Mouse (Mus musculus) limb, embryonic 14.5 days (tissue): ENCODE data around the gene Col26a1. TPM values are rescaled to one million over a fixed set of nuclear protein-coding genes. Genes with fewer than 3 reads are reported as not detected.

ENCODE experiments used
- ATAC-seq: fragments of 200-750 bp; cut with Nextera tagmentation; 2 replicates; pipeline ENCODE4 v1.8.0; 2017; ENCODE audit warnings: low read depth, moderate number of reproducible peaks, moderate TSS enrichment; ENCODE audit not compliant: low FRiP score
- DNase-seq: peaks from one replicate; pipeline ENCODE4 v3.0.0-alpha.2; 2015; ENCODE audit warnings: low spot score
- H3K27ac ChIP-seq: fragments of 300-500 bp; sonication (generic); replicated peaks from 2 replicates; pipeline ENCODE4 v1.5.1; 2014; ENCODE audit warnings: low read depth, mild to moderate bottlenecking, low read length, moderate library complexity, mixed read lengths
- H3K27me3 ChIP-seq: fragments of 300-500 bp; sonication (generic); 2 replicates; pipeline ENCODE4 v1.6.1; 2014; ENCODE audit warnings: low read length, mixed read lengths; ENCODE audit not compliant: control insufficient read depth, insufficient read depth
- H3K36me3 ChIP-seq: fragments of 300-500 bp; sonication (generic); 2 replicates; pipeline ENCODE4 v1.6.1; 2014; ENCODE audit warnings: mild to moderate bottlenecking, low read length, moderate library complexity, mixed read lengths; ENCODE audit not compliant: control insufficient read depth, insufficient read depth
- H3K4me1 ChIP-seq: fragments of 300-500 bp; sonication (generic); 2 replicates; pipeline ENCODE4 v1.6.1; 2014; ENCODE audit warnings: antibody characterized with exemption, low read length, mixed read lengths; ENCODE audit not compliant: control insufficient read depth, insufficient read depth
- H3K4me2 ChIP-seq: fragments of 300-500 bp; sonication (generic); replicated peaks from 2 replicates; pipeline ENCODE4 v1.6.1; 2014; ENCODE audit warnings: low read depth, mild to moderate bottlenecking, low read length, moderate library complexity; ENCODE audit not compliant: severe bottlenecking
- H3K4me3 ChIP-seq: fragments of 300-500 bp; sonication (generic); replicated peaks from 2 replicates; pipeline ENCODE4 v1.5.1; 2014; ENCODE audit warnings: low read length
- H3K9ac ChIP-seq: fragments of 300-500 bp; sonication (generic); 2 replicates; pipeline ENCODE4 v1.6.1; 2014; ENCODE audit warnings: mild to moderate bottlenecking, low read depth, low read length, moderate library complexity; ENCODE audit not compliant: severe bottlenecking
- H3K9me3 ChIP-seq: fragments of 300-500 bp; sonication (generic); 2 replicates; pipeline ENCODE4 v1.6.1; 2016; ENCODE audit warnings: low read length; ENCODE audit not compliant: control insufficient read depth
- POLR2A ChIP-seq: fragments of 200-500 bp; IDR thresholded peaks from 2 replicates; pipeline ENCODE4 v1.8.0; 2012; ENCODE audit warnings: inconsistent platforms, mild to moderate bottlenecking, moderate library complexity, borderline replicate concordance; ENCODE audit not compliant: insufficient read depth, insufficient read length; ENCODE audit errors: extremely low read depth
- WGBS: fragments of 180-500 bp; shearing (Covaris S2); extraction: QIAGEN DNeasy Blood & Tissue Kit; methylation state at CpG from one replicate; pipeline ENCODE4 v1.1.7; 2014; 5-methylcytosine and 5-hydroxymethylcytosine counted together
- polyA plus RNA-seq, 2 experiments: library from polyadenylated mRNA; depleted of rRNA in 1 of 2; stranded (reverse) in 1 of 2; unstranded in 1 of 2; fragments of >200 nt; fragmentation: Nextera tagmentation in 1 of 2; extraction: Ambion mirVana in 1 of 2; gene quantifications; 2 replicates each; pipeline versions ENCODE4 v1.2.1 to v1.2.3; 2012 to 2014

Gene Col26a1
- polyA plus RNA-seq, 2 experiments = 85.5 to 219 TPM

DNA sequence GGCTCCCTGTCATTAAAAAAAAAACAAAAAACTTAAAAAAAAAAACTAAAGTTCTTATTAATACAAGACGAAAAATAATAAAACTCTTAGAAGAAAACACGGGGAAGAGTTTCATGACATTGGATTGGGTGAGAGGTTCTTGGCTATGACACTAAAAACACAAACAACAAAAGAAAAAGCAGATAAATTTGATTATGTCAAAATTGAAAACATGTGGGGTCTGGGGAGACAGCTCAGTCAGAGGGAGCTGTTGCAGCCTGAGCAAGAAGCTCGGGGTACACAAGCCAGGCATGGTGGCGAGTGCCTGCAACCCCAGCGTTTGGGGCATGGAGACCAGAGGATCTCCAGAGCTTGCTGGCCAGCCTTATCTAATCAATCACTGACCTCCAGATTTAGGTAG is 15.3 kb downstream of the Col26a1 start:
- H3K4me3 ChIP-seq = no peak overlapping the region
- H3K9ac ChIP-seq = no peak overlapping the region
- no peaks in the 10 kb centered on the region for H3K36me3 ChIP-seq
- no peaks in the 10 kb centered on the region for H3K9me3 ChIP-seq
- no peaks in the 10 kb centered on the region for H3K27me3 ChIP-seq
- DNase-seq = peak; percentile 38
- no peak overlapping the region for H3K27ac ChIP-seq
- no peak for ATAC-seq
- H3K4me2 ChIP-seq = no peak overlapping the region
- WGBS = 39% methylated on average over 5 of the region's 5 CpGs
- no peak for TF ChIP-seq POLR2A
- peaks cover 30% of the 10 kb centered on the region for H3K4me1 ChIP-seq

DNA sequence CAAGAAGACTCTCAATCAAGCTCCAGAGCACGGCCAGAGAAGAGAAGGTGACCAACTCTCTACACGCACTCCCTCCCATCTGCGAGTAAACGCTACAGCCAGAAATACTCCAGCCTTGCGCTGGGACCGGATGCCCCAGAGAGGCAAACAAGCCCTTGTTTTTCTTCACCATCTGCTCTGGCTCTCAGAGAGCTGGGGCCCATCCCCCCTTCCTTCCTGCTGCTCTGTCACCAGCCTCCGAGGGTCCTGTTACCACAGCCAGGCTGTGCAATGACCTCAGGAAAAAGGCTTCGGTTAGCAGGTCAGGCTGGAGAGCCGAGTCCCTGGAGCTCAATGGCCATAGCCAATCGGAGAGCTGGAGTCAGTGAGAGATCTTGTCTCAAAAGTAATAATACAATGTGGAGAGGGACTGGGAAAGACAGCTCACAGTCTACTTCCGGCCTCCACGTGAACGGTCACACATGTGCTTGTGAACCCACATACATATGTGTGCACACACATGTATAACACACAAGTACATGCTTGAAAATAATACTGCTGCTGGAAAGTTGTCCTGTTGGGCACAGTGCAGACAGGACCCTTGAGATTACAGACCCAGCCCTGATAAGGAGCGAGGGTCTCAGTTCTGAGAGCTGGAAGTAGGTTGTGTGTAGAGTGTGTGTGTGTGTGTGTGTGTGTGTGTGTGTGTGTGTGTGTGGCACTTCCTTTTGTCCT is 18.9 kb downstream of the Col26a1 start:
- H3K4me2 ChIP-seq = peak overlapping the region; percentile 35
- ATAC-seq (peak; percentile 77), DNase-seq (peak; percentile 82)
- H3K27ac ChIP-seq = peak overlapping the region; percentile 83
- TF ChIP-seq POLR2A = no peak
- 5% methylated on average over 14 of the region's 14 CpGs for WGBS
- H3K27me3 ChIP-seq = no peaks in the 10 kb centered on the region
- H3K4me1 ChIP-seq = peaks cover 40% of the 10 kb centered on the region
- no peak overlapping the region for H3K4me3 ChIP-seq
- peak overlapping the region; percentile 13; the same call in 1 of the 2 replicates for H3K9ac ChIP-seq
- 0 out of 2 replicates have a peak, but pooled peaks cover 7% of the 10 kb centered on the region for H3K36me3 ChIP-seq
- H3K9me3 ChIP-seq = no peaks in the 10 kb centered on the region

DNA sequence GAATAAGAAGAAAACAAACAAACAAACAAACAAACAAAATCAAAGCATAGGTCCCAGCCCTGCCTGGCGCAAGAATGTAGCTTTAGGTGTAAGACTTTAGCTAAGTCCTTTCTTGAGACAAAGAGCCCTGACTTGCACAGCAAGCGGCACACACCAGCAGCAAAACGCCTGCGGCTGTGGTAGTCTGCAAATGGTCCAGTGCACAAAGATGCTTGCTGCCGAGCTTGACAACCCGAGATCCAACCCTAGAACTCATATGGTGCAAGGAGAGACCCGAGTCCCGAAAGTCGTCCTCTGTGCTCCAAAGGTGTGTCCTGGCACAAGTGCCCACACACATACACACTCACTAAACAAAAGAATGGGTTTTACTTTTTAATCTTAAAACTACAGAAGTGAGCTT is 19.7 kb downstream of the Col26a1 start:
- Histone ChIP-seq H3K4me2 (no peak overlapping the region), H3K4me1 (peaks cover 40% of the 10 kb centered on the region), H3K27ac (peak overlapping the region; percentile 83), H3K9ac (peak overlapping the region; percentile 13; the same call in 1 of the 2 replicates), H3K9me3 (no peaks in the 10 kb centered on the region), H3K27me3 (no peaks in the 10 kb centered on the region), H3K36me3 (peaks cover 7% of the 10 kb centered on the region; the same call in 1 of the 2 replicates), H3K4me3 (no peak overlapping the region)
- no peak for DNase-seq
- 39% methylated on average over 9 of the region's 9 CpGs for WGBS
- no peak for TF ChIP-seq POLR2A
- ATAC-seq = no peak

DNA sequence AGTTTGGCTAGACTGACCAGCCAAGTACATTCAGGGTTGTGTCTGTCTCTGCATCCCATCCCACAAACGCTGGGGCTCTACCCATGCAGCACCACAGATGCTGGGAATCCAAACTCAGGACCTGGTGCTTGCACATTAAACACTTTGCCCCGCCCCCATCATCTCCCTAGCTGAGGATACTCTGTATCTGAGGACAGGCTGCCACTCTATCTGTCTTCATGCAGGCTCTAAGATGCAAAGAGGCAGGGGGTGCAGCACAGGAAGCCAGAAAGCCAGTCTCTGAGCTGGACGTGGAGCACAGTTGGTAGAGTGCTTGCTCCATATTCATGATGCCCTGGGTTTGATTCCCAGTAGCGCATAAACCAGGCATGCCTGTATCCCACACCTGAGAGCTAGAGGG is 20.2 kb downstream of the Col26a1 start:
- H3K4me3 ChIP-seq = no peak overlapping the region
- no peaks in the 10 kb centered on the region for H3K27me3 ChIP-seq
- no peaks in the 10 kb centered on the region for H3K9me3 ChIP-seq
- no peak overlapping the region for H3K4me2 ChIP-seq
- H3K9ac ChIP-seq = 0 out of 2 replicates have a peak overlapping the region, but pooled peaks have one; percentile 7
- 45% methylated on average over 4 of the region's 4 CpGs for WGBS
- H3K27ac ChIP-seq = peak overlapping the region; percentile 83; the same call in 1 of the 2 replicates
- H3K36me3 ChIP-seq = peaks cover 7% of the 10 kb centered on the region; the same call in 1 of the 2 replicates
- no peak for DNase-seq
- no peak for ATAC-seq
- no peak for TF ChIP-seq POLR2A
- peaks cover 40% of the 10 kb centered on the region for H3K4me1 ChIP-seq

DNA sequence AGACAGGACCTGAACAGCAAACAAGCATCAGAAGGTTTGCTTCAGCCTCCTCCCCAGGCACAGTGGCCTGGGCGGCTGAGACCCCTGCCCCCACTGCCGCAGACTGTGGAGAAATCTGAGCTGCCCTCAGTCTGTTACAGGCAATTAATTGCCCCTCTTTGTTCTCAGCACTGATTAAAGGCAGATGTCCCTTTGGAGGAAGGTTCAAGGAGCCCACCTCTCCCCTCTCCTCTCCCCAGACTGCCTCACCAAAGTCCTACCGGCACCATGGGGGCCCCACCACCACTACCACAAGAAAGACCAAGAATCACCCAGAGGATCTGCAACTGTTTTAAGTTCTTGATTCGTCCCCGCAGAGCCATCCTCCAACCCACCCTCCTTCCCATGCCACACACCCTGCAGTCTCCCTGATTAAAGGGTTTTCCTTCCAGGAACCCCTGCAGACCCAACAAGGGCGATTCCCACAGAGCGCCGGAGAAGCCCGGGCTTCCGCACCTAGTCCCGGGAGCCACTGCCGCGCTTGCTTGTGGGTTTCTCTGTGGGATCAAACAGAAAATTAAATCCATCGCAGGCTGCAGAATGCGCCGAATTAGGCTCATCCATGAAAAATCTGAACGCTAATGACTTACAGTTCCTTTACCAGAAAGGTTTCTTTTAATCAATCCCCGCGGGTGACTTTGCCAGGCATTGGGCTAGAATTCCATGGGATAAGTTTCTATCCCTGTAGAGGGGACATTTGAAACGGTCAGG is 21.6 kb downstream of the Col26a1 start:
- Histone ChIP-seq H3K4me2 (peak overlapping the region; percentile 44), H3K4me1 (peaks cover 40% of the 10 kb centered on the region), H3K9me3 (no peaks in the 10 kb centered on the region), H3K9ac (peak overlapping the region; percentile 28; the same call in 1 of the 2 replicates), H3K4me3 (0 out of 2 replicates have a peak overlapping the region, but pooled peaks have one; percentile 7), H3K27me3 (no peaks in the 10 kb centered on the region), H3K36me3 (peaks cover 7% of the 10 kb centered on the region; the same call in 1 of the 2 replicates), H3K27ac (peak overlapping the region; percentile 79)
- TF ChIP-seq POLR2A = no peak
- DNase-seq (peak; percentile 33), ATAC-seq (peak; percentile 39; the same call in 1 of the 2 replicates)
- 3% methylated on average over 20 of the region's 20 CpGs for WGBS
